Mouse (Mus musculus): ENCODE measurements around the gene Nsd1. TPM values are rescaled to one million over a fixed set of nuclear protein-coding genes. Genes with fewer than 3 reads are reported as not detected.
A peak's percentile ranks its signal among the peaks of the same experiment; 100 is the strongest.

Nsd1 gene
- polyA plus RNA-seq, 1 experiment, result 34.1 TPM

GRCm38 (mm10) chr13:55261521-55261920 lies 51.9 kb downstream of the Nsd1 start:
- Histone ChIP-seq H3K4me3 (ENCODE audit: insufficient read depth, low read depth, low read length) (no peak overlapping the region), H3K4me1 (ENCODE audit: control insufficient read depth, insufficient read depth, insufficient read length, low read length) (no peaks in the 10 kb centered on the region), H3K27ac (replicated peaks; ENCODE audit: low read depth, low read length) (no peak overlapping the region)

- no peaks in the 10 kb centered on the region for H3K4me1 ChIP-seq (ENCODE audit: control insufficient read depth, insufficient read depth, insufficient read length, low read length)
- H3K4me3 ChIP-seq (ENCODE audit: insufficient read depth, low read depth, low read length), result no peak overlapping the region
- no peak overlapping the region for H3K27ac ChIP-seq (replicated peaks; ENCODE audit: low read depth, low read length)
Observed at GRCm38 (mm10) chr13:55262096-55262495, 52.5 kb downstream of the Nsd1 start.

GRCm38 (mm10) chr13:55277203-55277602 lies 67.6 kb downstream of the Nsd1 start:
- no peak overlapping the region for H3K27ac ChIP-seq (replicated peaks; ENCODE audit: low read depth, low read length)
- no peak overlapping the region for H3K4me3 ChIP-seq (ENCODE audit: insufficient read depth, low read depth, low read length)
- H3K4me1 ChIP-seq (ENCODE audit: control insufficient read depth, insufficient read depth, insufficient read length, low read length), result no peaks in the 10 kb centered on the region

GRCm38 (mm10) chr13:55277646-55278045 lies 68.1 kb downstream of the Nsd1 start:
- no peak overlapping the region for H3K4me3 ChIP-seq (ENCODE audit: insufficient read depth, low read depth, low read length)
- H3K4me1 ChIP-seq (ENCODE audit: control insufficient read depth, insufficient read depth, insufficient read length, low read length), result no peaks in the 10 kb centered on the region
- no peak overlapping the region for H3K27ac ChIP-seq (replicated peaks; ENCODE audit: low read depth, low read length)

- Histone ChIP-seq H3K27ac (replicated peaks; ENCODE audit: low read depth, low read length) (no peak overlapping the region), H3K4me1 (ENCODE audit: control insufficient read depth, insufficient read depth, insufficient read length, low read length) (no peaks in the 10 kb centered on the region), H3K4me3 (ENCODE audit: insufficient read depth, low read depth, low read length) (no peak overlapping the region)
Observed at GRCm38 (mm10) chr13:55288854-55289253, 79.3 kb downstream of the Nsd1 start.

- no peak overlapping the region for H3K27ac ChIP-seq (replicated peaks; ENCODE audit: low read depth, low read length)
- H3K4me3 ChIP-seq (ENCODE audit: insufficient read depth, low read depth, low read length), result no peak overlapping the region
- H3K4me1 ChIP-seq (ENCODE audit: control insufficient read depth, insufficient read depth, insufficient read length, low read length), result no peaks in the 10 kb centered on the region
Observed at GRCm38 (mm10) chr13:55296760-55297159, 87.2 kb downstream of the Nsd1 start.

GRCm38 (mm10) chr13:55300913-55301312 lies 91.3 kb downstream of the Nsd1 start:
- no peak overlapping the region for H3K4me3 ChIP-seq (ENCODE audit: insufficient read depth, low read depth, low read length)
- no peak overlapping the region for H3K27ac ChIP-seq (replicated peaks; ENCODE audit: low read depth, low read length)
- no peaks in the 10 kb centered on the region for H3K4me1 ChIP-seq (ENCODE audit: control insufficient read depth, insufficient read depth, insufficient read length, low read length)

- Histone ChIP-seq H3K4me1 (ENCODE audit: control insufficient read depth, insufficient read depth, insufficient read length, low read length) (no peaks in the 10 kb centered on the region), H3K4me3 (ENCODE audit: insufficient read depth, low read depth, low read length) (no peak overlapping the region), H3K27ac (replicated peaks; ENCODE audit: low read depth, low read length) (no peak overlapping the region)
Observed at GRCm38 (mm10) chr13:55312028-55312630, 102.5 kb downstream of the Nsd1 start.

GRCm38 (mm10) chr13:55313051-55313450 lies 103.5 kb downstream of the Nsd1 start:
- H3K4me1 ChIP-seq (ENCODE audit: control insufficient read depth, insufficient read depth, insufficient read length, low read length), result no peaks in the 10 kb centered on the region
- no peak overlapping the region for H3K4me3 ChIP-seq (ENCODE audit: insufficient read depth, low read depth, low read length)
- no peak overlapping the region for H3K27ac ChIP-seq (replicated peaks; ENCODE audit: low read depth, low read length)

GRCm38 (mm10) chr13:55314891-55315412 lies 105.4 kb downstream of the Nsd1 start:
- no peak overlapping the region for H3K4me3 ChIP-seq (ENCODE audit: insufficient read depth, low read depth, low read length)
- no peak overlapping the region for H3K27ac ChIP-seq (replicated peaks; ENCODE audit: low read depth, low read length)
- H3K4me1 ChIP-seq (ENCODE audit: control insufficient read depth, insufficient read depth, insufficient read length, low read length), result no peaks in the 10 kb centered on the region

- H3K4me3 ChIP-seq (ENCODE audit: insufficient read depth, low read depth, low read length), result no peak overlapping the region
- H3K27ac ChIP-seq (replicated peaks; ENCODE audit: low read depth, low read length), result 0 out of 2 replicates have a peak overlapping the region, but pooled peaks have one; percentile 28
- H3K4me1 ChIP-seq (ENCODE audit: control insufficient read depth, insufficient read depth, insufficient read length, low read length), result peaks cover 2% of the 10 kb centered on the region; the same call in 1 of the 2 replicates
Observed at GRCm38 (mm10) chr13:55318351-55318750, 108.8 kb downstream of the Nsd1 start.

GRCm38 (mm10) chr13:55319931-55320533 lies 110.5 kb downstream of the Nsd1 start, which contains the start of gene Prelid1:
Gene Prelid1 (plus strand): TSS chr13:55320500.
- Histone ChIP-seq H3K4me3 (ENCODE audit: insufficient read depth, low read depth, low read length) (peak within 1 kb of the TSS; percentile 84), H3K4me1 (ENCODE audit: control insufficient read depth, insufficient read depth, insufficient read length, low read length) (peaks cover 2% of the 10 kb centered on the region; the same call in 1 of the 2 replicates), H3K27ac (replicated peaks; ENCODE audit: low read depth, low read length) (0 out of 2 replicates have a peak within 1 kb of the TSS, but pooled peaks have one; percentile 27)

GRCm38 (mm10) chr13:55321434-55322129 lies 112.0 kb downstream of the Nsd1 start, which contains the start of gene Rab24:
Gene Rab24 (minus strand): TSS chr13:55321946.
- Histone ChIP-seq H3K4me3 (ENCODE audit: insufficient read depth, low read depth, low read length) (peak within 1 kb of the TSS; percentile 84), H3K27ac (replicated peaks; ENCODE audit: low read depth, low read length) (peak within 1 kb of the TSS; percentile 27)

GRCm38 (mm10) chr13:55322130-55322825 lies 112.7 kb downstream of the Nsd1 start:
- H3K4me1 ChIP-seq (ENCODE audit: control insufficient read depth, insufficient read depth, insufficient read length, low read length), result peaks cover 2% of the 10 kb centered on the region; the same call in 1 of the 2 replicates
- H3K4me3 ChIP-seq (ENCODE audit: insufficient read depth, low read depth, low read length), result peak overlapping the region; percentile 84

More at GRCm38 (mm10) chr13:55321434-55322129, 112.0 kb downstream of the Nsd1 start, which contains the start of gene Rab24:
- peaks cover 2% of the 10 kb centered on the region; the same call in 1 of the 2 replicates for H3K4me1 ChIP-seq (ENCODE audit: control insufficient read depth, insufficient read depth, insufficient read length, low read length)

GRCm38 (mm10) chr13:55325596-55325995 lies 116.0 kb downstream of the Nsd1 start:
- no peaks in the 10 kb centered on the region for H3K4me1 ChIP-seq (ENCODE audit: control insufficient read depth, insufficient read depth, insufficient read length, low read length)

More at GRCm38 (mm10) chr13:55322130-55322825, 112.7 kb downstream of the Nsd1 start:
- peak overlapping the region; percentile 27 for H3K27ac ChIP-seq (replicated peaks; ENCODE audit: low read depth, low read length)

More at GRCm38 (mm10) chr13:55325596-55325995, 116.0 kb downstream of the Nsd1 start:
- H3K4me3 ChIP-seq (ENCODE audit: insufficient read depth, low read depth, low read length), result no peak overlapping the region
- no peak overlapping the region for H3K27ac ChIP-seq (replicated peaks; ENCODE audit: low read depth, low read length)

All from brown adipose tissue, adult 24 weeks (tissue).